Mouse (Mus musculus) forebrain, embryonic 16.5 days (tissue): ENCODE data around the gene Gm4707. TPM values are rescaled to one million over a fixed set of nuclear protein-coding genes. Genes with fewer than 3 reads are reported as not detected.

ENCODE experiments used
- ATAC-seq: fragments of 200-750 bp; cut with Nextera tagmentation; 2 replicates; pipeline ENCODE4 v1.8.0; 2017; ENCODE audit warnings: mild to moderate bottlenecking, moderate library complexity
- H3K27ac ChIP-seq: fragments of 300-500 bp; sonication (generic); 2 replicates; pipeline ENCODE4 v1.5.1; 2014; ENCODE audit warnings: low read length, control low read depth
- H3K27me3 ChIP-seq: fragments of 300-500 bp; sonication (generic); replicated peaks from 2 replicates; pipeline ENCODE4 v1.6.1; 2014; ENCODE audit warnings: low read length; ENCODE audit not compliant: control insufficient read depth, insufficient read depth
- H3K36me3 ChIP-seq: fragments of 300-500 bp; sonication (generic); 2 replicates; pipeline ENCODE4 v1.6.1; 2014; ENCODE audit not compliant: control insufficient read depth, insufficient read depth
- H3K4me1 ChIP-seq: fragments of 300-500 bp; sonication (generic); replicated peaks from 2 replicates; pipeline ENCODE4 v1.6.1; 2014; ENCODE audit warnings: low read length; ENCODE audit not compliant: control insufficient read depth, insufficient read depth
- H3K4me2 ChIP-seq: fragments of 300-500 bp; sonication (generic); 2 replicates; pipeline ENCODE4 v1.6.1; 2014; ENCODE audit warnings: mild to moderate bottlenecking, low read length, control low read depth
- H3K4me3 ChIP-seq: fragments of 300-500 bp; sonication (generic); replicated peaks from 2 replicates; pipeline ENCODE4 v1.5.1; 2014; ENCODE audit warnings: mild to moderate bottlenecking, low read length, control low read depth
- H3K9ac ChIP-seq: fragments of 300-500 bp; sonication (generic); replicated peaks from 2 replicates; pipeline ENCODE4 v1.6.1; 2014; ENCODE audit warnings: low read depth, low read length, control low read depth
- H3K9me3 ChIP-seq: fragments of 300-500 bp; sonication (generic); 2 replicates; pipeline ENCODE4 v1.6.1; 2016; ENCODE audit warnings: low read length; ENCODE audit not compliant: control insufficient read depth
- WGBS: fragments of 180-500 bp; shearing (Covaris S2); extraction: QIAGEN DNeasy Blood & Tissue Kit; methylation state at CpG from one replicate; pipeline ENCODE4 v1.1.7; 2014; 5-methylcytosine and 5-hydroxymethylcytosine counted together
- polyA plus RNA-seq: library from polyadenylated mRNA; unstranded; fragments of >200 nt; fragmentation: Nextera tagmentation; extraction: Ambion mirVana; gene quantifications from 2 replicates; pipeline ENCODE4 v1.2.1, GENCODE M21; 2015

The Gm4707 gene
- polyA plus RNA-seq, 1 experiment from 2014 or later = 3.5 TPM

GRCm38 (mm10) chr17:71483418-71484060 is 23.8 kb upstream of the Gm4707 start:
- Histone ChIP-seq H3K27ac (no peak overlapping the region), H3K36me3 (no peaks in the 10 kb centered on the region), H3K4me3 (no peak overlapping the region), H3K4me1 (no peaks in the 10 kb centered on the region), H3K4me2 (no peak overlapping the region), H3K9ac (no peak overlapping the region), H3K9me3 (no peaks in the 10 kb centered on the region), H3K27me3 (no peaks in the 10 kb centered on the region)
- ATAC-seq = no peak
- whole genome bisulfite sequencing = 89% methylated on average over 7 of the region's 7 CpGs

DNA sequence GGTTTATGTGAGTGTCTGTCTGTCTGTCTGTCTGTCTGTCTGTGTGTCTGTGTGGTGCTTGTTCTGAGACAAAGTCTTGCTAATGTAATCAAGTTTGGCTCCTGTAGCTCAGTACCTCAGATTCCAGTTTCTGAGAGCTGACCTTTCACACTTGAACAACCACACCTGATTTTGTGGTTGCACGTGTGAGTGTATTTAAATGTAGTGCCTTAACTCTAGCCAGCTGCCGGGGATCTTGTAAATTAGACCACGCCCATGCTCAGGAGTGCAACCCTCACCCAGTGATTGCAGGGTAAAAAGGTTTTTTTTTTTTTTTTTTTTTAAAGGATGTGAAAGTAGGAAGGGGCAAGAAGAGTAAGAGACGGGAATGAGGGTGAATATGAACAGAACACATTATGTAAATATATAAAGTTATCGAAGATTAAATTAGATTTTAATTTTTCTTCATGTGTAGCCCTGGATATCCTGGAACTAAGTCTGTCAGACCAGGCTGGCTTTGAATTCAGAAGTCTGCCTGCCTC is 19.7 kb upstream of the Gm4707 start:
- Histone ChIP-seq H3K4me1 (peaks cover 5% of the 10 kb centered on the region), H3K9me3 (no peaks in the 10 kb centered on the region), H3K27ac (no peak overlapping the region), H3K27me3 (no peaks in the 10 kb centered on the region), H3K36me3 (no peaks in the 10 kb centered on the region), H3K9ac (no peak overlapping the region), H3K4me2 (no peak overlapping the region), H3K4me3 (no peak overlapping the region)
- no peak for ATAC-seq
- WGBS = 72% methylated on average over 5 of the region's 5 CpGs

- Histone ChIP-seq H3K27me3 (no peaks in the 10 kb centered on the region), H3K4me2 (no peak overlapping the region), H3K9ac (no peak overlapping the region), H3K4me3 (no peak overlapping the region), H3K36me3 (no peaks in the 10 kb centered on the region), H3K27ac (no peak overlapping the region), H3K9me3 (no peaks in the 10 kb centered on the region), H3K4me1 (peaks cover 15% of the 10 kb centered on the region)
- ATAC-seq = no peak
- WGBS = 96% methylated on average over 8 of the region's 8 CpGs
These were observed 17.8 kb upstream of the Gm4707 start for GRCm38 (mm10) chr17:71477481-71477880.

- no peak for ATAC-seq
- Histone ChIP-seq H3K9ac (peak overlapping the region; percentile 87; the same call in 1 of the 2 replicates), H3K9me3 (no peaks in the 10 kb centered on the region), H3K36me3 (no peaks in the 10 kb centered on the region), H3K4me3 (peak overlapping the region; percentile 97), H3K4me1 (peaks cover 15% of the 10 kb centered on the region), H3K27ac (no peak overlapping the region), H3K27me3 (no peaks in the 10 kb centered on the region), H3K4me2 (peak overlapping the region; percentile 45)
- WGBS = 66% methylated on average over 7 of the region's 7 CpGs
These were observed 16.8 kb upstream of the Gm4707 start for GRCm38 (mm10) chr17:71476346-71477020.

DNA sequence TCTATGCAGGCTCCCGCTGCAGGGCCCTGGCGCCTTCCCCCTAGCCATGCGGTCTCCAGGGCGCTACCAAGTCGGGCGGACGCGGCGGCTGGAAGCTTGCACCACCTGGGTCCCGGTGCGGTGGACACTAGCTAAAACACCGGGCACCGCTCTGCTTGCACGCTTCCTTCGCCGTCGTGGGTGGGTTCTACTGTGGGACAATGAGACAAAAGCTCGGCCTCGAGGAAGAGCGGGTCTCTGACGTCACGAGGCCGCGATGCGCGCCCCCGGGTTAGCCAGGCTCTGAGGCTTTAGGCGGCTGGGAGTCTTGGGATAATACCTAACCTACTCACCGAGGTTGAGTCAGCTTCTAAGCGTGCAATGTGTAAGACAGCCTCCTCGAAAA is 16.0 kb upstream of the Gm4707 start:
- H3K4me1 ChIP-seq = peaks cover 15% of the 10 kb centered on the region
- H3K27ac ChIP-seq = peak overlapping the region; percentile 96
- H3K9ac ChIP-seq = peak overlapping the region; percentile 87
- peak overlapping the region; percentile 45 for H3K4me2 ChIP-seq
- no peaks in the 10 kb centered on the region for H3K27me3 ChIP-seq
- under 1% methylated on average over 31 of the region's 31 CpGs for WGBS
- H3K9me3 ChIP-seq = no peaks in the 10 kb centered on the region
- H3K4me3 ChIP-seq = peak overlapping the region; percentile 97
- H3K36me3 ChIP-seq = no peaks in the 10 kb centered on the region
- peak; percentile 76 for ATAC-seq

DNA sequence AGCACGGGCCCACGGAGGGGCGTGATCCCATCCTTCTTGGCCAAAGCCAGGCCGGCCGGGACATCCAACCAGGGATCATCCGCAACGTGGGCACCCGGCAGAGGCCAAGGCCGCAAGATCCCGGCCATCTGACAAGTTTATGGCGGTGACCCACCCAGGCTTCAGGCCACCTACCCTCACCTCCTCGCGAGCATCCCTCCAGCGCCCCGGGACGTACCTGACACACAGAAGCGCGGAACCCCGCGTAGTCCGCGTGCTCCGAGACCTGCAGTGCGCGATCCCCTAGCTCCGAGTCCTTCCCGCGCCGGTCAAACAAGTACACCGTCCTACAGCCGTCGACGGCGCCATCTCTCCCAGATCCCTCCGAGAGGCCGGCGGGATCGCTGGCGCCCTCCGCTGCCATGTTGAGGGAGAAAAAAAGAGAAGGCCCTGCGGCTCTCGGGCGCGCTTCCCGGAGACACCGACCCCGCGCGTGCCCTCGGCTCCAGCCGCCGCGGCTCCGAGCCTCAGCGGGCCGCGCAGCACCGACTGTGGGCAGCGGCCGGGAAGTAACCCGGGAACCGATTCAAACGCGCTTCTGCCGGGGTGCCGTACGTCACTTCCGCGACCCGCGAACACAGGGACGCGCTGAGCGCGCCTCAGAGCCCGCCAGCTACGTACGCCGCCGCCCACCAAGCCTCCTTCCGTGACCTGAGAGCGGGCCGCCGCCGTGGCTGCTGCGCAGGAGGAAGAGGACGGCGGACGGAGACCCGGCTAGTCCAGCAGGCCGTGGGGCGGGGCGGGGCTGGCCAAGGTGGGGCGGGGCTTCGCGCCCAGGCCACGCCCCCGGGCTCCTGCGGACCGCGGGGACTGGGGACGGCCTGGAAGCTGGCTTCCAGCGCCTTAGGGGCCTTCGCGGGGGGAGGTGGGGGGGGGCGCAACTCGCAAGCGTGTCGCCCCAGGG is 15.3 kb upstream of the Gm4707 start, which contains the start of gene Smchd1:
Gene Smchd1 (minus strand): TSS at position 582 of the 943 bp plus-strand sequence.
- peak within 1 kb of the TSS; percentile 97 for H3K4me3 ChIP-seq
- peaks cover 15% of the 10 kb centered on the region for H3K4me1 ChIP-seq
- no peaks in the 10 kb centered on the region for H3K9me3 ChIP-seq
- H3K27me3 ChIP-seq = no peaks in the 10 kb centered on the region
- peak within 1 kb of the TSS; percentile 96 for H3K27ac ChIP-seq
- H3K4me2 ChIP-seq = peak within 1 kb of the TSS; percentile 88
- no peaks in the 10 kb centered on the region for H3K36me3 ChIP-seq
- peak within 1 kb of the TSS; percentile 87 for H3K9ac ChIP-seq
- under 1% methylated on average over 94 of the region's 109 CpGs for WGBS
- peak; percentile 95 for ATAC-seq

- Histone ChIP-seq H3K36me3 (no peaks in the 10 kb centered on the region), H3K9me3 (no peaks in the 10 kb centered on the region), H3K9ac (peak overlapping the region; percentile 87), H3K4me2 (peak overlapping the region; percentile 88), H3K4me1 (peaks cover 15% of the 10 kb centered on the region), H3K27me3 (no peaks in the 10 kb centered on the region), H3K4me3 (peak overlapping the region; percentile 97), H3K27ac (no peak overlapping the region)
- 14% methylated on average over 8 of the region's 8 CpGs for WGBS
- no peak for ATAC-seq
These were observed 14.4 kb upstream of the Gm4707 start for GRCm38 (mm10) chr17:71474128-71474527.

DNA sequence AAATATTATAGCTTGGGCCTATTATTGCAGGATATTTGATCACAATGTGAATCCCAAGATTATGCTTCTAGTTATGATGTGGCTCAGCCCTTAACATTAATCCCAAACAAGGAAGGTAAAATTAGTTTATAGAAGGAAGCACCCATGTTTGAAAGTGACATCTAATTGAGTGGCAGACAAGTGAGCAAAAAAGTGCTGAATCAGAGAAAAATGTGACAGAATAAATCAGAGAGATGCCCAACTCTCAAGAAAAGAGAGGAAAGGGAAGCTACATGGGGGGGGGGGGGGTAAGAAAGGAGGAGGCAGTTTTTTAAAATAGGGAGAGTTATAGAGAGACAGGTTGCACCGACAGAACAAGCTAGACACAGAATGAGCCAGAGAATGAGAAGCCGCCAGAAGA is 11.5 kb upstream of the Gm4707 start:
- Histone ChIP-seq H3K36me3 (no peaks in the 10 kb centered on the region), H3K9me3 (no peaks in the 10 kb centered on the region), H3K27ac (no peak overlapping the region), H3K4me2 (no peak overlapping the region), H3K27me3 (no peaks in the 10 kb centered on the region), H3K4me1 (peaks cover 13% of the 10 kb centered on the region), H3K9ac (no peak overlapping the region), H3K4me3 (no peak overlapping the region)
- ATAC-seq = no peak
- 57% methylated on average over 2 of the region's 2 CpGs for WGBS

DNA sequence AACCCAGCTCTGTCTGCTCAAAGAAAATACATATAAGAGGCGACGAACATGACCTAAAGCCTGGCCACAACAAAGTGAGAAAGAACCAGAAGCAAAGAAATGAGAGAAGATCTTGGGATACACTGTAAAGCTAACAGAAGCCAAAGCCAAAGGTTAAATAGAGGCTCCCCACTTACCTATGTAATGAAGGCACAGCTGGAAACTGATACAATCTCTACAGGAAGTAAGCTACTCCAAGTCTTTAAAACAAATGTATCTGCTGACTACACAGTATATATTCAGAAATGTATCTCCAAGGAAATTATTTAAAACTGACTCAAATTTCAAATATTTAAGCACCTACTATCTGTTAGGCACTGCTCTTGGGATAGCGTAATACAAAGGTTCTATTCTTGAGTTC is 594 bp upstream of the Gm4707 start:
- no peak overlapping the region for H3K4me2 ChIP-seq
- 95% methylated on average over 3 of the region's 3 CpGs for WGBS
- ATAC-seq = no peak
- no peak overlapping the region for H3K27ac ChIP-seq
- no peaks in the 10 kb centered on the region for H3K9me3 ChIP-seq
- no peaks in the 10 kb centered on the region for H3K27me3 ChIP-seq
- H3K4me3 ChIP-seq = no peak overlapping the region
- peaks cover 4% of the 10 kb centered on the region; the same call in 1 of the 2 replicates for H3K36me3 ChIP-seq
- H3K9ac ChIP-seq = no peak overlapping the region
- H3K4me1 ChIP-seq = no peaks in the 10 kb centered on the region
